Mouse (Mus musculus) ovary, postnatal 10 days (tissue): Measurements from ENCODE around the gene Emilin2.

Experiments used
- DNase-seq: peaks from one replicate; pipeline ENCODE4 v3.0.0; 2022; ENCODE audit warnings: low spot score

The Emilin2 gene

GRCm38 (mm10) chr17:71203998-71204808 lies 107.6 kb downstream of the Emilin2 start:
- DNase-seq, result no peak
